Mouse (Mus musculus): Measurements from ENCODE around the gene Cd22. TPM values are rescaled to one million over a fixed set of nuclear protein-coding genes. Genes with fewer than 3 reads are reported as not detected.
"Not testable (repeated sequence)": the region's sequence is repeated elsewhere in the genome, so short reads cannot be mapped to it uniquely, and the experiment has no call there.

The Cd22 gene
- polyA plus RNA-seq, 2 experiments = 0.36 to 0.62 TPM

DNA sequence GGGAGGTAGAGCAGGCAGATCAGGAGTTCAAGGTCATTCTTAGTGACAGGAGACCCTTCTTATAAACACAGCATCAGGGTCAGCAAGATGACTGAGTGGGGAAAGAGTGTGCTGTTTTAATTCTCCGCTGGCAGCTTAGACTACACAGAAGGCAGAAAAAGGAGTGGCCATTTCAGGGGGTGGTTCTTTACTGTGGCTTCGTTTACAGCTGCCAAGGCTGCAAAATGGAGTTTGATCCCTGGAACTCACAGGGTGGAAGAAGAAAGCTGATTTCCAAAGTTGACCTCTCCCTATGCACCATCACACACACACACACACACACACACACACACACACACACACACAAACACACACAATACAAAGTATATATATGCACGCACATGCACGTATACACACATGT lies 38.8 kb downstream of the Cd22 start:
- Histone ChIP-seq H3K9me3 (ENCODE audit: control insufficient read depth, low read length) (no peaks in the 10 kb centered on the region), H3K4me1 (replicated peaks; ENCODE audit: control insufficient read depth in 2 of 2, insufficient read depth in 2 of 2, low read length in 1 of 2) (peaks cover 0 to 15% of the 10 kb centered on the region in 2 experiments; a peak in 2 of 4 replicates), H3K4me2 (ENCODE audit: low read depth) (no peak overlapping the region), H3K36me3 (replicated peaks; ENCODE audit: control insufficient read depth, insufficient read depth, low read depth) (no peaks in the 10 kb centered on the region), H3K27ac (no peak overlapping the region), H3K4me3 (ENCODE audit: insufficient read depth in 1 of 2, low read depth in 2 of 2, low read length in 2 of 2) (no peak overlapping the region), H3K9ac (replicated peaks) (no peak overlapping the region), H3K27me3 (ENCODE audit: control insufficient read depth, insufficient read depth, low read length) (no peaks in the 10 kb centered on the region)
- DNase-seq (ENCODE audit: low read depth in 3 of 3, low spot score in 3 of 3) (no peak), ATAC-seq (ENCODE audit: insufficient read depth) (no peak)
- WGBS (ENCODE audit: insufficient replicate concordance) = 47% methylated on average over 4 of the region's 4 CpGs
- no peak for TF ChIP-seq CTCF (IDR thresholded peaks at IDR 0.05; ENCODE audit: low read depth)
- TF ChIP-seq EP300 (IDR thresholded peaks at IDR 0.05; ENCODE audit: low read depth) = no peak

- no peaks in the 10 kb centered on the region for H3K9me3 ChIP-seq (ENCODE audit: control insufficient read depth, low read length)
- no peak overlapping the region for H3K4me2 ChIP-seq (ENCODE audit: low read depth)
- peaks cover 0 to 14% of the 10 kb centered on the region in 2 experiments; a peak in 2 of 4 replicates for H3K4me1 ChIP-seq (replicated peaks; ENCODE audit: control insufficient read depth in 2 of 2, insufficient read depth in 2 of 2, low read length in 1 of 2)
- ATAC-seq (ENCODE audit: insufficient read depth) (no peak), DNase-seq (ENCODE audit: low read depth in 3 of 3, low spot score in 3 of 3) (no peak)
- WGBS (ENCODE audit: insufficient replicate concordance) = 68% methylated on average over 3 of the region's 3 CpGs
- no peak overlapping the region for H3K4me3 ChIP-seq (ENCODE audit: insufficient read depth in 1 of 2, low read depth in 2 of 2, low read length in 2 of 2)
- no peak for TF ChIP-seq CTCF (IDR thresholded peaks at IDR 0.05; ENCODE audit: low read depth)
- no peak for TF ChIP-seq EP300 (IDR thresholded peaks at IDR 0.05; ENCODE audit: low read depth)
- no peak overlapping the region for H3K27ac ChIP-seq
- H3K9ac ChIP-seq (replicated peaks) = no peak overlapping the region
- H3K36me3 ChIP-seq (replicated peaks; ENCODE audit: control insufficient read depth, insufficient read depth, low read depth) = no peaks in the 10 kb centered on the region
- no peaks in the 10 kb centered on the region for H3K27me3 ChIP-seq (ENCODE audit: control insufficient read depth, insufficient read depth, low read length)
Observed at GRCm38 (mm10) chr7:30840306-30840705, 39.8 kb downstream of the Cd22 start.

- Histone ChIP-seq H3K27ac (no peak overlapping the region), H3K4me1 (replicated peaks; ENCODE audit: control insufficient read depth in 2 of 2, insufficient read depth in 2 of 2, low read length in 1 of 2) (peaks cover 0 to 9% of the 10 kb centered on the region in 2 experiments; a peak in 2 of 4 replicates), H3K27me3 (ENCODE audit: control insufficient read depth, insufficient read depth, low read length) (no peaks in the 10 kb centered on the region), H3K4me2 (ENCODE audit: low read depth) (no peak overlapping the region), H3K4me3 (ENCODE audit: insufficient read depth in 1 of 2, low read depth in 2 of 2, low read length in 2 of 2) (no peak overlapping the region), H3K9me3 (ENCODE audit: control insufficient read depth, low read length) (no peaks in the 10 kb centered on the region), H3K9ac (replicated peaks) (no peak overlapping the region), H3K36me3 (replicated peaks; ENCODE audit: control insufficient read depth, insufficient read depth, low read depth) (no peaks in the 10 kb centered on the region)
- DNase-seq (ENCODE audit: low read depth in 3 of 3, low spot score in 3 of 3) = no peak
- TF ChIP-seq EP300 (IDR thresholded peaks at IDR 0.05; ENCODE audit: low read depth) (no peak), CTCF (IDR thresholded peaks at IDR 0.05; ENCODE audit: low read depth) (no peak)
- no peak for ATAC-seq (ENCODE audit: insufficient read depth)
Observed at GRCm38 (mm10) chr7:30837277-30837676, 42.9 kb downstream of the Cd22 start.

GRCm38 (mm10) chr7:30832684-30833083 lies 47.5 kb downstream of the Cd22 start:
- not testable (repeated sequence) for H3K27ac ChIP-seq; H3K4me1 ChIP-seq (replicated peaks; ENCODE audit: control insufficient read depth in 2 of 2, insufficient read depth in 2 of 2, low read length in 1 of 2); H3K36me3 ChIP-seq (replicated peaks; ENCODE audit: control insufficient read depth, insufficient read depth, low read depth); H3K9ac ChIP-seq (replicated peaks); H3K4me3 ChIP-seq (ENCODE audit: insufficient read depth in 1 of 2, low read depth in 2 of 2, low read length in 2 of 2); H3K9me3 ChIP-seq (ENCODE audit: control insufficient read depth, low read length); DNase-seq (ENCODE audit: low read depth in 3 of 3, low spot score in 3 of 3); H3K27me3 ChIP-seq (ENCODE audit: control insufficient read depth, insufficient read depth, low read length); ATAC-seq (ENCODE audit: insufficient read depth); H3K4me2 ChIP-seq (ENCODE audit: low read depth)
- WGBS (ENCODE audit: insufficient replicate concordance) = 12% methylated on average over 9 of the region's 11 CpGs

DNA sequence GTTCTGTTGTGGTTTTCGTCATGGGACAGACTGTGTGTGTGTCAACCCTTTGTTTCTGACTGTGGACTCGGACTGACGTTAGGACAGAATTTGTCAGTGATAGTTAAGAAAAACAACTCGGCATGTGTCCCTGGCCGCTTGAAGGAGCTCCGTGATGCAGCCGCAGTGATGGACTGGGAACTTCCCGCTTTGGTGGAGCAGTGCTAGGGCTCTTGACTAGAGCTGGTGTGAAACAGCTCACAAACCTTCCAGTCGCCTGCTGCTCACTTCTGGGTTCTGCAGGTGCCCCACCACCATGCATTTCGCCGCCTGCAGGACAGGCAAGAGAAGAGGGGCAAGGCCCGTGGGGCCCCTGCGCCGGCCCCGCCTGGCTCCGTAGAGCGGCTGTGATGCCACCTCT lies 47.9 kb downstream of the Cd22 start:
- Histone ChIP-seq H3K36me3 (replicated peaks; ENCODE audit: control insufficient read depth, insufficient read depth, low read depth) (no peaks in the 10 kb centered on the region), H3K27ac (no peak overlapping the region), H3K4me3 (ENCODE audit: insufficient read depth in 1 of 2, low read depth in 2 of 2, low read length in 2 of 2) (no peak overlapping the region), H3K9me3 (ENCODE audit: control insufficient read depth, low read length) (no peaks in the 10 kb centered on the region), H3K9ac (replicated peaks) (no peak overlapping the region), H3K4me2 (ENCODE audit: low read depth) (no peak overlapping the region), H3K4me1 (replicated peaks; ENCODE audit: control insufficient read depth in 2 of 2, insufficient read depth in 2 of 2, low read length in 1 of 2) (no peaks in the 10 kb centered on the region), H3K27me3 (ENCODE audit: control insufficient read depth, insufficient read depth, low read length) (no peaks in the 10 kb centered on the region)
- 46% methylated on average over 17 of the region's 17 CpGs for WGBS (ENCODE audit: insufficient replicate concordance)
- no peak for ATAC-seq (ENCODE audit: insufficient read depth)
- DNase-seq (ENCODE audit: low read depth in 3 of 3, low spot score in 3 of 3) = no peak
- TF ChIP-seq CTCF (IDR thresholded peaks at IDR 0.05; ENCODE audit: low read depth) (no peak), EP300 (IDR thresholded peaks at IDR 0.05; ENCODE audit: low read depth) (no peak)
